Mouse (Mus musculus) liver, adult 2 months (tissue): Measurements from ENCODE around the gene Camkk1.

Experiments used
- CTCF ChIP-seq: fragments of 200-500 bp; IDR thresholded peaks from 2 replicates; pipeline ENCODE4 v1.5.1; 2011; ENCODE audit warnings: low read depth, low read length, control low read depth
- POLR2A ChIP-seq: fragments of 200-500 bp; IDR thresholded peaks from 2 replicates; pipeline ENCODE4 v1.6.1; 2011; ENCODE audit warnings: low read length, control low read depth; ENCODE audit not compliant: insufficient read depth; ENCODE audit errors: extremely low read depth

DNA sequence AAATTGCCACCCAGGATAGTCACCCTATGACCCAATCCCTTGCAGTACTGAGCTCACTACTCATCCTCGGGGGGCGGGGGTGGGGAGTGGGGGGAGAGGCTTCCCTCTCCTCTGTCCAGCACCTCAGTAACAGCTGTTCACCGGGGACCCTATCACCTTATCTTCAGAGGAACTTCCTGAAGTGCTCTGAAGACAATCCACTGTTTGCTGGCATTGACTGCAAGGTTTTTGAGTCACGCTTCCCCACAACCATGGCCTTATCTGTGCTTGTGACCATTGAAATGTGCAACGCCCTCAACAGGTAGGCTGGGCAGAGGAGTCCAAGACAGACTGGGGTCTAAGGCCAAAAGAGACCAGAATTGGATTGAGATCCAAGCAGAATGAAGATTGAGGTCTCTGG is 31.0 kb upstream of the Camkk1 start:
- no peak for TF ChIP-seq POLR2A
- TF ChIP-seq CTCF: no peak
